Mouse (Mus musculus) neural tube, embryonic 14.5 days (tissue): ENCODE data around the gene Ank3. TPM values are rescaled to one million over a fixed set of nuclear protein-coding genes. Genes with fewer than 3 reads are reported as not detected.
"Not testable (repeated sequence)": the region's sequence is repeated elsewhere in the genome, so short reads cannot be mapped to it uniquely, and the experiment has no call there.

Source experiments
- ATAC-seq: fragments of 200-750 bp; cut with Nextera tagmentation; 2 replicates; pipeline ENCODE4 v1.8.0; 2017; ENCODE audit warnings: low read depth, mild to moderate bottlenecking, moderate TSS enrichment, moderate library complexity
- H3K27ac ChIP-seq: fragments of 300-500 bp; sonication (generic); 2 replicates; pipeline ENCODE4 v1.5.1; 2014; ENCODE audit warnings: low read depth, mild to moderate bottlenecking, control low read depth, low read length, moderate library complexity, mixed read lengths
- H3K27me3 ChIP-seq: fragments of 300-500 bp; sonication (generic); 2 replicates; pipeline ENCODE4 v1.6.1; 2014; ENCODE audit warnings: low read length; ENCODE audit not compliant: control insufficient read depth, insufficient read depth
- H3K36me3 ChIP-seq: fragments of 300-500 bp; sonication (generic); 2 replicates; pipeline ENCODE4 v1.6.1; 2014; ENCODE audit warnings: low read length, mixed read lengths; ENCODE audit not compliant: control insufficient read depth, insufficient read depth
- H3K4me1 ChIP-seq: fragments of 300-500 bp; sonication (generic); 2 replicates; pipeline ENCODE4 v1.6.1; 2014; ENCODE audit warnings: low read length; ENCODE audit not compliant: control insufficient read depth, insufficient read depth
- H3K4me2 ChIP-seq: fragments of 300-500 bp; sonication (generic); 2 replicates; pipeline ENCODE4 v1.6.1; 2014; ENCODE audit warnings: mild to moderate bottlenecking, low read depth, low read length, control low read depth
- H3K4me3 ChIP-seq: fragments of 300-500 bp; sonication (generic); 2 replicates; pipeline ENCODE4 v1.5.1; 2014; ENCODE audit warnings: low read depth, low read length, control low read depth, mixed read lengths
- H3K9ac ChIP-seq: fragments of 300-500 bp; sonication (generic); replicated peaks from 2 replicates; pipeline ENCODE4 v1.6.1; 2014; ENCODE audit warnings: low read depth, mild to moderate bottlenecking, control low read depth, low read length, mixed read lengths
- H3K9me3 ChIP-seq: fragments of 300-500 bp; sonication (generic); 2 replicates; pipeline ENCODE4 v1.6.1; 2016; ENCODE audit warnings: low read length; ENCODE audit not compliant: control insufficient read depth
- WGBS: fragments of 180-500 bp; shearing (Covaris S2); extraction: QIAGEN DNeasy Blood & Tissue Kit; methylation state at CpG from one replicate; pipeline ENCODE4 v1.1.7; 2014; 5-methylcytosine and 5-hydroxymethylcytosine counted together
- polyA plus RNA-seq: library from polyadenylated mRNA; unstranded; fragments of >200 nt; fragmentation: Nextera tagmentation; extraction: Ambion mirVana; gene quantifications from 2 replicates; pipeline ENCODE4 v1.2.1, GENCODE M21; 2014

Gene Ank3
- polyA plus RNA-seq, 1 experiment from 2014 or later: 198 TPM

- Histone ChIP-seq H3K4me3 (no peak overlapping the region), H3K9ac (no peak overlapping the region), H3K27ac (no peak overlapping the region), H3K36me3 (peaks cover 24% of the 10 kb centered on the region; the same call in 1 of the 2 replicates), H3K4me2 (no peak overlapping the region), H3K27me3 (no peaks in the 10 kb centered on the region), H3K9me3 (no peaks in the 10 kb centered on the region), H3K4me1 (no peaks in the 10 kb centered on the region)
- no peak for ATAC-seq
- 85% methylated on average over 6 of the region's 6 CpGs for WGBS
Measured at GRCm38 (mm10) chr10:69902024-69902423, 503.5 kb downstream of the Ank3 start.

DNA sequence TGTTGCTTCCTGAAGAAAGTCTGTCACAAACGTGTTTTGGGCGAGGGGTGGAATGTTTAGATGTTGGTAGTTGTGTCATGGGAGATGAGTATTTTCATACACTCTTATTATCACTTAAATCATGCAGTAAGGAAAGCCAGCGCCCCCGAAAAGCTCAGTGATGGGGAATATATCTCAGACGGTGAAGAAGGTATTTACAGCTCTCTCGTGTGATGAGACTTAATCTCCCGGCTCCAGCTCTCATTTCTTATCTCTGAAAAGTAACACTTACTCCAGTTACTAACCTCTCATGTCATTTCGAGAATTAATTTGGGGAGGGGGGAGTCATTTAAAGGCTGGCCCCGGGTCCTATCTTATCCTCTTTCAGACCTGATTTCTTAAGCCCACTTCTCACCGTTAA, 505.7 kb downstream of the Ank3 start:
- WGBS: 65% methylated on average over 10 of the region's 10 CpGs
- no peak overlapping the region for H3K27ac ChIP-seq
- H3K27me3 ChIP-seq: no peaks in the 10 kb centered on the region
- H3K4me1 ChIP-seq: no peaks in the 10 kb centered on the region
- H3K4me3 ChIP-seq: no peak overlapping the region
- H3K36me3 ChIP-seq: peaks cover 13% of the 10 kb centered on the region; the same call in 1 of the 2 replicates
- no peak for ATAC-seq
- H3K9me3 ChIP-seq: no peaks in the 10 kb centered on the region
- no peak overlapping the region for H3K9ac ChIP-seq
- no peak overlapping the region for H3K4me2 ChIP-seq

DNA sequence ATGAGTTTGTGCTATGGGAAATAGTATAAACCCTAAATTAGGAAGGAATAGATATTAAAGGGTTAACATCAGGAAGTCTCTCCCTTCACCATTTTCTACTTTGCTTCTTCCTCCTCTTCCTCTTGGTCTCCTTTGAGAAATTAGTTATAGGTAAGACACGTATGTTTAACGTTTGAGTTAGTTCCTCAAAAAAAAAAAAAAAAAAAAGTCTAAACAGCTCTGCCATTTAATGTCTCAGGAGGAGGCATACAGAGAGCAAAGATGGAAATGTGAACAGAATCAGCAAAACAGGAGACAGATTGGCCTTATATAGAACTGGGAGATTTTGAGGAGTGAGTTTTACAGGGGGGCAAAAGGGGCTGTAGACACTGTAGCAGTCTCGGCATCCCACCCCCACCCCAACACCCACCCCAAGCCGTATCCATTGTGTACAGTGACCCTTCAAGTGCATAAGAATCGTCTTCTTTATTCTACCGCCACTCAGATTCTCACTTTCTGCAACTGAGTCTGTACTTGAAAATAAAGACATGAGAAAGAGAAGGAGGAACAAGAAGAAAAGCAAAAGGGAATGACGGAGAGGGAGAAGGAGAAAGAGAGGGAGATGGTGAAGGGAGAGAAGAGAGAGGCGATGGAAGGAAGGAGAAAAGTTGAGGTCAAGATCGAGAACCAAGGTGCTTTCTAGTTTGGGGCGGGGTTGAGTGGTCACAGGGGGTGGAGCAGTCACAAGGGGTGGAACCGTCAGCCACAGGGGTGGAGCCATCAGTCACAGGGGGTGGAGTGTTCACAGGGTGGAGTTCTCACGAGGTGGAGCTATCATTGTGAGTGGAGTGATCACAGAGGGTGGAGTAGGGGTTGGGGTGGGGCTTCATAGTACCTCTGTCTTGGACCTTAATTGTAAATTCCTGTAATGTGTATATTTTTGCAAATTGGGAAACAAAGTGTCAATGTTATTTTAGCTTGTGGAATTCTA, 509.5 kb downstream of the Ank3 start:
- Histone ChIP-seq H3K9me3 (no peaks in the 10 kb centered on the region), H3K4me1 (no peaks in the 10 kb centered on the region), H3K36me3 (no peaks in the 10 kb centered on the region), H3K9ac (no peak overlapping the region), H3K4me3 (no peak overlapping the region), H3K27ac (no peak overlapping the region), H3K27me3 (no peaks in the 10 kb centered on the region), H3K4me2 (no peak overlapping the region)
- no peak for ATAC-seq
- WGBS: 53% methylated on average over 12 of the region's 12 CpGs

DNA sequence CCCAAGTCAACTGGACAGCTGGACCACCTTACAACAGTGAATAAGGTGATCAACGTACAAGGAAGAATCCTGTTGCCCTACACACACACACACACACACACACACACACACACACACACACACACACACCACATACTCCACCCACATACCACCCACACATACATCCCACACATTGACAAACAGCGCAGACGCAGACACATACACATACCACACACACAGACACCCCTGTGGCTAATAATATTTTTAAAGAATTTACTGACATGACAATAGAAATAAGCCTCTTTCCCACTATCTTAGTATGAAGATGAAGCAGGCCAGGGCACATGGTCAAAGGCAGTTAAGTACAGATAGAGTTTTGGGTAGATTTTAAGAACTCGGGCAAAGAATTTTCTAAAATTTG, 511.3 kb downstream of the Ank3 start:
- WGBS: 88% methylated on average over 4 of the region's 4 CpGs
- H3K9me3 ChIP-seq: no peaks in the 10 kb centered on the region
- H3K4me3 ChIP-seq: no peak overlapping the region
- H3K9ac ChIP-seq: no peak overlapping the region
- ATAC-seq: no peak
- H3K4me2 ChIP-seq: no peak overlapping the region
- H3K27me3 ChIP-seq: no peaks in the 10 kb centered on the region
- H3K4me1 ChIP-seq: no peaks in the 10 kb centered on the region
- peaks cover 4% of the 10 kb centered on the region; the same call in 1 of the 2 replicates for H3K36me3 ChIP-seq
- no peak overlapping the region for H3K27ac ChIP-seq

- not testable (repeated sequence) for H3K27ac ChIP-seq, H3K4me2 ChIP-seq, ATAC-seq, H3K4me3 ChIP-seq, H3K4me1 ChIP-seq, H3K27me3 ChIP-seq, H3K36me3 ChIP-seq, H3K9me3 ChIP-seq, H3K9ac ChIP-seq
- whole genome bisulfite sequencing: 13% methylated on average over 5 of the region's 6 CpGs
Measured at GRCm38 (mm10) chr10:69910304-69910703, 511.7 kb downstream of the Ank3 start.

GRCm38 (mm10) chr10:69910726-69911125, 512.2 kb downstream of the Ank3 start:
- not testable (repeated sequence) for H3K4me2 ChIP-seq, ATAC-seq, H3K36me3 ChIP-seq, H3K27me3 ChIP-seq, H3K9ac ChIP-seq, H3K27ac ChIP-seq, H3K4me3 ChIP-seq, H3K4me1 ChIP-seq, H3K9me3 ChIP-seq
- 39% methylated on average over 5 of the region's 7 CpGs for WGBS

DNA sequence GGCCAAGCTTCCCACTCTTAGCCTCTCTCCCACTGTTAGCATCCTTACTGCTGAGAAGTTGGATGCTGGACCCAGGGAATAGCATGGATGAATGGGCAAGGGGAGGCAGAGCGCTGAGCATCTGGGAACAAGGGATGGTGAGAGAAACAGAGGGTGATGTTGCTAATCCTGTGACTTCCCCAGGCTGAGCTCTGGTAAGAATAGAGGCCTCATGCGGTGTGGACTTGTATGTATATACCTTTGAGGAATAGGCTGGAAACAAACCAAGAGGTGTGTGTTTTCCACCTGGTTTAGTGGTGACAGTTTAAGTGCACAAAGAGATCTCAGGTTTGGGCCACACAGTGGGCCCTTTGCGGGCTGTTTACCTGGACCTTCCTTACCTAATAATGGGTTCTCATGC, 517.0 kb downstream of the Ank3 start:
- 74% methylated on average over 3 of the region's 3 CpGs for WGBS
- no peak overlapping the region for H3K4me3 ChIP-seq
- no peaks in the 10 kb centered on the region for H3K9me3 ChIP-seq
- no peaks in the 10 kb centered on the region for H3K27me3 ChIP-seq
- no peak overlapping the region for H3K9ac ChIP-seq
- no peak overlapping the region for H3K4me2 ChIP-seq
- H3K4me1 ChIP-seq: no peaks in the 10 kb centered on the region
- no peak for ATAC-seq
- no peak overlapping the region for H3K27ac ChIP-seq
- H3K36me3 ChIP-seq: peaks cover 16% of the 10 kb centered on the region; the same call in 1 of the 2 replicates

GRCm38 (mm10) chr10:69916205-69916604, 517.6 kb downstream of the Ank3 start:
- Histone ChIP-seq H3K27me3 (no peaks in the 10 kb centered on the region), H3K27ac (no peak overlapping the region), H3K4me3 (no peak overlapping the region), H3K4me2 (no peak overlapping the region), H3K9me3 (no peaks in the 10 kb centered on the region), H3K9ac (no peak overlapping the region), H3K36me3 (peaks cover 17% of the 10 kb centered on the region; the same call in 1 of the 2 replicates), H3K4me1 (no peaks in the 10 kb centered on the region)
- 95% methylated on average over 4 of the region's 4 CpGs for WGBS
- no peak for ATAC-seq

GRCm38 (mm10) chr10:69916689-69917435, 518.3 kb downstream of the Ank3 start:
- WGBS: 85% methylated on average over 10 of the region's 10 CpGs
- H3K9ac ChIP-seq: no peak overlapping the region

More at GRCm38 (mm10) chr10:69916689-69917435, 518.3 kb downstream of the Ank3 start:
- no peaks in the 10 kb centered on the region for H3K9me3 ChIP-seq
- H3K36me3 ChIP-seq: peaks cover 17% of the 10 kb centered on the region; the same call in 1 of the 2 replicates
- ATAC-seq: no peak
- no peak overlapping the region for H3K27ac ChIP-seq
- no peaks in the 10 kb centered on the region for H3K4me1 ChIP-seq
- H3K27me3 ChIP-seq: no peaks in the 10 kb centered on the region
- no peak overlapping the region for H3K4me3 ChIP-seq
- H3K4me2 ChIP-seq: no peak overlapping the region
